Mouse (Mus musculus) mammary gland, adult 2 months (tissue): Measurements from ENCODE around the gene Emp2. TPM values are rescaled to one million over a fixed set of nuclear protein-coding genes. Genes with fewer than 3 reads are reported as not detected.

Experiments
- polyA plus RNA-seq: library from polyadenylated mRNA; depleted of rRNA; stranded (reverse); fragments of >200 nt; gene quantifications from 2 replicates; pipeline ENCODE4 v1.2.3, GENCODE M21; 2012; ENCODE audit warnings: low replicate concordance; rRNA removed

Gene Emp2
- polyA plus RNA-seq: 25.9 and 57.5 TPM in 2 replicates

DNA sequence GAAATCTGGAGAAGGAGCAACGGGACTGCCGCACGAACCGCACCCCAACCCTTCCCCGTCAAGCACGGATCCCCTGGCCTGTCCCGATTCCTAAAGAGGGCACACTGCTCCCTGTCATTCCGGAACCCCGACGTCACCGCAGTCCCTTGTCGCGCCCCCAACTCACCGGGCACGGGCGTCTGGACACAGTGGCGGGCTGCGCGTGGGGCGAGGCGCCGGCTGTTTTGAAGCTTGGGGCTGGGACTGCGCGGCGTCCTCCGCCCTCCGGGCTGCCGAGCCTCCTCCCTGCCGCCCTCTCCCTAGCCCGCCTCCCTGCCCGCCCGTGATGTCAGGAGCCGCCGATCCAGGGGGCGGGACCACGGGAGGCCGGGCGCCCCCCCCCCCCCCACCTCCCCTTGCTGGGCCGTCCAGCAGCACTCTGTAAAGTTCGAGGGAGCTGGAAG, at the start of gene Emp2:
Gene Emp2 (minus strand): TSS at position 323 of the 443 bp plus-strand sequence.

Other genes starting within 250 kb of the Emp2 start
- gene Rpl39l, start 143.7 kb downstream of the Emp2 start, polyA plus RNA-seq: 1.6 and 2.0 TPM in 2 replicates
- gene Atf7ip2, start 121.3 kb downstream of the Emp2 start, polyA plus RNA-seq: 0.04 TPM in 1 of 2 replicates, not detected in the other
- 0.27 TPM in 1 of 2 replicates, not detected in the other for gene Tekt5, start 81.5 kb upstream of the Emp2 start, polyA plus RNA-seq
- gene Nubp1, start 98.0 kb upstream of the Emp2 start, polyA plus RNA-seq: 26.4 and 26.6 TPM in 2 replicates
- 2.1 and 3.7 TPM in 2 replicates for gene Tvp23a, start 133.4 kb upstream of the Emp2 start, polyA plus RNA-seq
- 26.9 and 51.8 TPM in 2 replicates for gene Ciita, start 166.1 kb upstream of the Emp2 start, polyA plus RNA-seq
- gene Dexi, start 229.1 kb upstream of the Emp2 start, polyA plus RNA-seq: 53.9 and 103 TPM in 2 replicates
- gene Clec16a, start 231.4 kb upstream of the Emp2 start, polyA plus RNA-seq: 14.3 and 25.5 TPM in 2 replicates